Mouse (Mus musculus) cortical plate, adult 2 months (tissue): Measurements from ENCODE around the gene Ubqln4.

Experiments
- CTCF ChIP-seq: fragments of 200-500 bp; IDR thresholded peaks from 2 replicates; pipeline ENCODE4 v1.5.1; 2011; ENCODE audit warnings: mild to moderate bottlenecking, control low read depth, low read length; ENCODE audit not compliant: insufficient read depth; ENCODE audit errors: extremely low read depth
- POLR2A ChIP-seq: fragments of 200-500 bp; IDR thresholded peaks from 2 replicates; pipeline ENCODE4 v1.6.1; 2011; ENCODE audit warnings: mild to moderate bottlenecking, low read length, control low read depth; ENCODE audit not compliant: insufficient read depth; ENCODE audit errors: extremely low read depth

DNA sequence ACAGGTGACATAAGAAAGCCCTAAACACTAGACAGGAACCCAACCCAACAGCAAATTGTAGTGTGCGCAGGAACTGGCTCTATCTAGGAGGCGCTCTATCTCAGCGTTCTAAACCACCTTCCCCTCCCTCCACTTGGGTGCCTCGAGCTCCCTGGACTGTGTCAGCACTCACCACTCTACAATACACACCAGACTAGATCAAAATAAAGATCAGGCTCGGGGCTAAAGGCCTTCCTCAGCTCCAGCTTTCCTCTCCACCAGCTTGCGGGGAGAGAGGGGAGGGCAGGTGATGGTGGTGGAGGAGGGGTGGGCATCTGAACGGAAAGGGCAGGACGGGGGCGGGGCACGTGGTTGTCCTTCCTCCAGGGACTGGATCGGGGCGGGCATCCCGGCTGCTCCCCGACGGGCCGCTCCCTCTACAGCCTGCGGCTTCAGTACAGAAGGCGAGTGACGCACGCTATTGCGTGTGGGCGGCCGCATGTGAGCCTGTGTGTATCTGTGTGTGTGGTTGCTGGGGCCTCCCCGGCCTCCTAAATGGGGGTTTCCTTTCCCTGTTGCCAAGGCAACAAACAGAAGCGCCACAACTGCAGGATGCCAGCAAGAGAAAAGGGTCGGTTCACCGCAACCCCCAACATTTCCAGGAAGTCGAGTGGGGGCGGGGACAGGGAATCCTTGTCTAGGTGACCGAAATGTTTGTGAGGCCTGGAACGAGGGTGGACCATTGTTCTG is 43.7 kb upstream of the Ubqln4 start, which contains the start of gene Lmna:
- no peak for TF ChIP-seq POLR2A
- peak; percentile 8; the same call in 1 of the 2 replicates for TF ChIP-seq CTCF
